Mouse (Mus musculus): Measurements from ENCODE around the gene Xpo6.

The Xpo6 gene

DNA sequence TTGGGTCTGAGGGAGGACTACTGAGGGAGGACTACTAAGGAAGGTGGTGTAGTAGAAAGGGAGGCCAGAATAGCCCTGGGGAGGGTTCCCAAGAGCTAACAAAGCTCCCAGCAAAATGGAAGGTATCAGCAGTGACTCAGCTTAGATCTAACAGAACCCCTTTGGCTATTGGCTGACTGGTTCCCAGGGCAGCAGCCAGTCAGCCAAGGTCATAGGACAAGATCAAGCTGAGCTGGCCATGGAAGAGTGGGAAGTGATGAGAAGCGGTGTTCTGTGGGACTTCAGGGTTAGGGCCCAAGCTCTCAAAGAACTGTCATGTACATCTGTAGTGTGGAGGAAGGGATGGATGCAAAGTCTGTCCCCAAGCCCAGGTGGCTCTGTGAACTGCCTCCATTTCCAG, 123.4 kb downstream of the Xpo6 start:
- DNase-seq (ENCODE audit: low spot score), result no peak

DNA sequence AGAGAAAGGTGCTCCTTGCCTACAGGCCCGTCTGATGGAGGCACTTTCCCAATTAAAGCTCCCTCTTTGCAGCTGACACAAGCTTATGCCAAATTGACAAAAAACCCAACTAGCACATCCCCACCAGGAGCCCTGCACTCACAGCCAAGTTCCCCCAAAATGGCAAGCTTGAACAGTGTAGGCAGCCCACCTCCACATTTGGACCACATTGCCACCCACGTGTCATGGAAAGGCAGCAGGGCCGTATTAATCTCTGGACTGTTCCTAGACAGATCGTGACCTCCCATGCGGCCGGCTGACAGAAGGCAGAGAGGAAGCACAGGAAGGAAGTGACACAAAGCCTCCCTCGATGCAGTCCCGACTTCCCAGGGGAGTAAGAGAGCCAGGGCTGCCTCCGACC, 125.2 kb downstream of the Xpo6 start:
- no peak for DNase-seq (ENCODE audit: low spot score)

DNA sequence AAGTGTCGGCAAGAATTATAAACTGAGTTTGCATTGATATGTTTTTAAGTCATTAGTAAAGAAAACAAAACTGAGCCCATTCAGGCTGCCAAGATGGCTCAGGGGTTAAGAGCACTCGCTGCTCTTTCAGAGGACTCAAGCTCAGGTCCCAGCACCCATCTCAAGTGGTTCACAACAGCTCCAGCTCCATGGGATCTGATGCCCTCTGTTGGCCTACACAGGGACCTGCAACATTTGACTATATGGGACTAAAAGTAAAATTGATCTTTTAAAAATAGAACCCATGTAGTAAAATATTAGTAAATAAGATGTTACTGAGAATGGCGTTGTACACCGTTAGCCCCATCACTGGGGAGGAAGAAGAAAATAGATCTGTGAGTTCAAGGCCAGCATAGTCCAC, 130.0 kb downstream of the Xpo6 start:
- no peak for DNase-seq (ENCODE audit: low spot score)

DNA sequence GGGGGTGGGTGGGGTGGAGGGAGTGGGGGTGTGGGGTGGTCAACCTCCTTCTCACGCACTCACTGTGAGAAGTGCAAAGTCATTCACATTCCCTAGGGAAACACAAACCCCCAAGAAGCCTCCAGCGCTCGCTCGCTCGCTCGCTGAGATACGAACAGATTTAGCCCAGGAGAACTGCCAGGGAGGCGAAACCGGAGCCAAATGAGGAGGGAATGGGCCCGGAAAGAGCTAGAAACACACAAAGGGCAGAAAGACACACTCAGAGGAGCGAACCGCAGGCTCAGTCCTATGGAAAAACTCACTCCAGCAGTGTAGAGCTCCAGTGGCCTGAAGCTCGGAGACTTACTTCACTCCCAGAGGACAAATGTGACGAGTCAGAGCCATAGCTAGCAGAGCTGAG, 133.5 kb downstream of the Xpo6 start:
- DNase-seq (ENCODE audit: low spot score), result no peak

DNA sequence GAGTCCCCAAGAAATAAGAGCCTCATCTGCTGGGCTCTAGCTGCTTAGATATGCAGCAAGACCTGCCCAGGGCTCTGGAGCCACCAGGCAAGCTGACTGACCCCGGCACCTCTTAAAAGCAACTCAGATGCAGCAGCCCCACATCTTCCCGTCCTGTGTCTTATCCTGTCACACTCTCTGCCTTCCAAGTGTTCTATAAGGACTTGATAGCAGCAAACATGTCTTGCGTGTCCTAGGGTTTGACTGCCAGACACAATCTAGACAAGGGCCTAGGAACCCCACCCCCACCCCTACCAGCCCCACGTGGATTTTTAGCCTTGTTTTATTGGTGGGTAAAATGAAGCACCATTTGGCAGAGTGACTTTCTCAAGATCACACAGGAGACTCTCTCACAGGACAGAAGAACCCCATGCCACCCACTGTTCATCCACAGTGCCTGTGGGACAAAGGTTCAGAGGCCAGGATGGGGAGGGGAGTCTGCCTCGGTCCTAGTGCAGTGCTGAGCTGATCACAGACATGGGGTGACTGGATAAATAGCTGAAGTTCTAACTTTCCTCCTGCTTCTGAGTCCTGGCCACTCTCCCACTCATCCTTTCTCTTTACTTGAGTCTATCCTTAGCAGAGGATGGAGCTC, 134.9 kb downstream of the Xpo6 start:
- no peak for DNase-seq (ENCODE audit: low spot score)

DNA sequence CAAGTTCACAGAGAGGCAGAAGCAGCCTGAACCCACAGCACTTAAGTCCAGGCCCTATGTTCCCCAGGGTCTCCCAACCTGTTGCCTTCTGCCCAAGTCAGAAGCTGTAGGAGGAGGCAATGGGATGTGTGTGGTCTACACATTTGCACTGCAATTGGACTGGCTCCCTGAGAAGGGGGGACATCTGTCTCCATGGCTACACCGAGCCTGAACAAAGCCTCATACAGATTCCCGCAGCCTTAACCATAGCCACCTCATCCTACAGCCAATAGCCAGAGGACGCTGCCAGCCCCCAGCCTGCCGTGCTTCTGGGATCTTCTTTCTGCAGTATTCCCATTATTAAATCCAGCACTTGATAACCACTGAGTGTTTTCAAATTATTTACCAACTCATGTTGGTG, 138.1 kb downstream of the Xpo6 start:
- DNase-seq (ENCODE audit: low spot score), result no peak

DNA sequence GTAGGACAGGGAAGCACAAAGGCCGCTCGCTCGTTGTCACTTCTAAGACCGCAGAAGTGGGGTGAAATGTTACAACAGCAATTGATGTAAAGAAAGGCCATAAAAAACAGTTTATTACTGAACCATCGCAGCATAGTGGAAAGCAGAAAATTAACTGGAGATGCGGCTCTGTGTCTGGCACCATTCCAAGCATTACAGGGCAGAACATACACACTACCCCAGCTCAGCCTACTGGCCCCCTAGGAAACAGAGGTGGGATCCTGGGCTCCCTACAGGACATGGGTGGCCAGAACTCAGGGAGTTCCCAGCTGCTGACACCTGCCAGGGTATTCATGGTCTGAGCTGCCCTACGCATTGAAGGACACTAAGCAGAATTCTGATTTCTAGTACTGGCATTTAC, 141.4 kb downstream of the Xpo6 start:
- DNase-seq (ENCODE audit: low spot score), result no peak

DNA sequence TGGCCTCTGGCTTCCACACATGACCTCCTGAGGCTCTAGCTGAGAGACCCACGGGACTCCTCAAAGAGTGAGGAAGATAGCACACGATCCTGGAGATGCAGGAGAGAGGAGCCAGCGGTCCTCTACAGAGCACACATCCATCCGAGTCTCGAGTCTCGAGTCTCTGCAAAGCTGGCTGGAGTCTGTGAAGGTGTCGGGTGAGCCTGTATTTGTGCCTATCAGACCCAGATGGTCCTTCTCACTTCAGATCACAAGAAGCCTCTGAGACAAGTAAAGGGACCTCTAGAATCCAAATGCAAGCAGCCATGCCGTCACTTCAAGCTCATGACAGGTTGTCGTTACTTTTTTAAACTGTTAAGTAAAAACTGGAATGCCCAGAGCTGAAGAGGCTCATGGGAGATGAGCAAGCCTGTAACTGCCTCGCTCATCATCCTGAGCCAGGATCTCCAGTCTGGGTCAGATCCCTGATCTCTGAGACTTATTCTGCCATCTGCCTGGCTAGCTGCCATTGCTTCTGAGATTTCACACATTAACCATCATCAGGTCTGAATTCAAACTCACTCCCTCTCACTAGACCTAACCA, 142.9 kb downstream of the Xpo6 start:
- DNase-seq (ENCODE audit: low spot score), result no peak

DNA sequence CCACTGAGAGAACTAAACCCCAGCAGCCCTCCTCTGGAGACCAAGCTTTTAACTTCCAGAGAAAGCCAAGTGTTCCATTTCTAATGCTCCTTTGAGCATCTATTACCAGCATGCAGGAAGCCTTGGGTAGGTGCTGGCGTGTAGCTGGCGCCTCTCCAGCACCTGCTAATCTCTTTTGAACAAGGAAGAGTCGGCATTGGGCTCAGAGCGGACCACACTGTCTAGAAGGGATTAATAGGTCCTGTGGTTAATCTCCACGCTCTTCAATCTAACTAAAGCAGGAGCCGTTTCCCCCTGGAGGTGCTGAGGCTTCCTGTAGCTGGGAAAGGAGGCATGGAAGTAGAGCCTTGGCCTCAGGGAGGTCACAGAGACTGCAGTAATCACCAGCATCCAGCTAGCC, 145.7 kb downstream of the Xpo6 start:
- no peak for DNase-seq (ENCODE audit: low spot score)

DNA sequence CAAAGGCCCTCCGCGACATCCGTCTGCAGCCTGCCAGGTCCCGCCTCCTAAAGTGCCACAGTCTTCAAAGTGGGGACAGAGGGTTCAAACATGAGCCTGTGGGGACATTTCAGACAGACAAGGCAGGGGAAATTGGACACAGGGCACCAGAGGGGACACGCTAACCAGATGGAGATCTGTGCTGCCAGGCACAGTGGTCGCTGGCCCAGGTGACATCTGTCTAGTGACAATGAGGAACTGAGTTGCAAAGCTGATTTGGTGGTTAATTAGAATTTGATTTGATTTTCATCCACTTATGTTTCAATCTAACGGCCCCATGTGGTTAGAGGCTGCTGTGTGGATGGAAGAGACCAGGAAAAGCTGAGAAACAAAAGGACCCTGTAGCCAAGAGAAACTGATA, 146.7 kb downstream of the Xpo6 start:
- no peak for DNase-seq (ENCODE audit: low spot score)

DNA sequence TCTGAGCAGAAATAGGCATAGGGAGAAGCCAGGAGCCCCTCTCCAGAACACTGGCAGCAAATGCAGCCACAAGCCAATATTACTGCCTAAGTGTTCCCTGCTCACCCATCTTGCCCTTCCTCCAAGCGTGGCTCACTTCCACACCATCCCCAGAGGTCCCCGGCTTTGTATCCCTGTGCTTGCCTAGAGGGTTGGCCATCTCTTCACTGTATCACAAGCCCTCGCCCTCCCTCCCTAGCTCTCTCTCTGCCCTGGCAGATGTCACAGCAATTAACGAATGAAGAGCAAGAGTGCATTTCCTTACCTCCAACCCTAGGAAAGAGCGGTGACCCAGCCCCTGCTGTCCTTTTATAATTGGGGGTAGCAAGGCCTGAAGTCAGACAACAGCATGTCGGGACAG, 148.4 kb downstream of the Xpo6 start:
- DNase-seq (ENCODE audit: low spot score), result no peak
